8 mouse cellular contexts compared by ENCODE assay signal in the genomic region with DNA sequence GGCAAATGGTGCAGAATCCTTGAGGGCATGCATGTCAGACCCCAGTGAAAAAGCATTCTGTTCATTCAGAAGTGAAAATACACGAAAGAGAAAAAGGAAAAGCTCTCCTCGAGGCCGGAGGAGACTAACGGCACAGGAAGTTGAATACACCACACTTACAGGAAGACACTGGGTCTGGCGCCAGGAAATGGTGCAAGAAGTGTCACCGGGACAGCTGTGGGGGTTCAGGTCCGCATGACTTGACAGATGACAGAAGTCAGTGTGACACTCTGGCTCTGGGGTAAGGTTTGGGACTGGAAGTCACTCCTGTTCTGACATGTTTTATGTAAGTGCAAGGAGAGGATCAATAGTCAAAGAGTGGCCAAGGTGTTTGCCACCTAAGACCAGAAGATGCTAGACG. TPM values are rescaled to one million over a fixed set of nuclear protein-coding genes. Genes with fewer than 3 reads are reported as not detected.
A peak's percentile ranks its signal among the peaks of the same experiment; 100 is the strongest.
DNase-seq lines count a peak whose midpoint lies in the region; TF ChIP-seq lines count a peak whose summit lies in the region.
"Had no signal": no experiment of that assay in that cellular context is flagged by ENCODE, and none has a peak within 500 bp of the region (broad histone marks: within the 10 kb centered on the region; RNA-seq: fewer than 3 reads in every experiment).

No protein-coding gene starts in this region.

- no peak overlapping the region for H3K4me3 ChIP-seq in gastrocnemius, adult 2 months
- H3K4me3 ChIP-seq: hindbrain, embryonic 15.5 days had no signal

- peak; percentile 8 for DNase-seq in urinary bladder, adult 2 months (ENCODE audit: low spot score)
- DNase-seq in urinary bladder, adult 18-20 months (ENCODE audit: low spot score in 2 of 2), result no peak
- DNase-seq in kidney, adult 9 months, result peak; percentile 55
- peak; percentile 61 for DNase-seq in lung, postnatal 25 days (ENCODE audit: low spot score)
- no peak for DNase-seq in embryo, embryonic 10.5 days (ENCODE audit: low spot score)
- no peak for DNase-seq in layer of hippocampus, postnatal 14 days (ENCODE audit: low spot score in 2 of 2)
- no peak for DNase-seq in gastrocnemius, adult 2 months

- no peak for TF ChIP-seq CTCF in gastrocnemius, adult 2 months (IDR thresholded peaks at IDR 0.05)

- H3K27ac ChIP-seq in gastrocnemius, adult 2 months, result no peak overlapping the region
- H3K27ac ChIP-seq: hindbrain, embryonic 15.5 days had no signal

- intact Hi-C loops in gastrocnemius, adult 2 months (cut with DNase I), result no loop called here

RNA-seq across cellular contexts. Expression of gene Stk32c, which starts 11.6 kb away (rescaled TPM):
- polyA plus RNA-seq in urinary bladder, adult 2 months (2012; rRNA removed), result 15.1 and 15.8 TPM in 2 replicates
- total RNA-seq in layer of hippocampus, postnatal 14 days (2021), result 10 to 100 TPM; 57.3 to 60.2 TPM
- total RNA-seq in gastrocnemius, adult 2 months (2021), result under 1 TPM in 1 of 2 experiments, not detected in 1; 0.73 TPM

RNA-seq across cellular contexts. Expression of gene Lrrc27, which starts 11.9 kb away (rescaled TPM):
- 9.9 and 11.0 TPM in 2 replicates for polyA plus RNA-seq in urinary bladder, adult 2 months (2012; rRNA removed)
- total RNA-seq in layer of hippocampus, postnatal 14 days (2021), result 1 to 10 TPM; 5.8 to 7.6 TPM
- total RNA-seq in gastrocnemius, adult 2 months (2021), result 1 to 10 TPM; 1.6 to 4.0 TPM

RNA-seq across cellular contexts. Expression of gene Pwwp2b, which starts 23.6 kb away (rescaled TPM):
- polyA plus RNA-seq in urinary bladder, adult 2 months (2012; rRNA removed), result 32.3 and 35.8 TPM in 2 replicates
- total RNA-seq in layer of hippocampus, postnatal 14 days (2021), result 10 to 100 TPM; 27.6 to 30.4 TPM
- 1 to 10 TPM; 3.0 to 7.4 TPM for total RNA-seq in gastrocnemius, adult 2 months (2021)

Comparison
In these comparisons a context has a peak if more than half of its experiments do, and no peak if none do; other contexts are left out.
1. DNase-seq: peak in urinary bladder, adult 2 months (single experiment), kidney, adult 9 months (single experiment) and lung, postnatal 25 days (single experiment); none in urinary bladder, adult 18-20 months (0 of 2), embryo, embryonic 10.5 days (single experiment), layer of hippocampus, postnatal 14 days (0 of 2) and gastrocnemius, adult 2 months (single experiment).
2. RNA of gene Stk32c, which starts 11.6 kb away (total RNA-seq): 57.3 to 60.2 TPM in layer of hippocampus, postnatal 14 days; 0.73 TPM in gastrocnemius, adult 2 months; every median in the first group is over 10 times any median in the second.